Mouse (Mus musculus): ENCODE data around the gene Exo5.

DNA sequence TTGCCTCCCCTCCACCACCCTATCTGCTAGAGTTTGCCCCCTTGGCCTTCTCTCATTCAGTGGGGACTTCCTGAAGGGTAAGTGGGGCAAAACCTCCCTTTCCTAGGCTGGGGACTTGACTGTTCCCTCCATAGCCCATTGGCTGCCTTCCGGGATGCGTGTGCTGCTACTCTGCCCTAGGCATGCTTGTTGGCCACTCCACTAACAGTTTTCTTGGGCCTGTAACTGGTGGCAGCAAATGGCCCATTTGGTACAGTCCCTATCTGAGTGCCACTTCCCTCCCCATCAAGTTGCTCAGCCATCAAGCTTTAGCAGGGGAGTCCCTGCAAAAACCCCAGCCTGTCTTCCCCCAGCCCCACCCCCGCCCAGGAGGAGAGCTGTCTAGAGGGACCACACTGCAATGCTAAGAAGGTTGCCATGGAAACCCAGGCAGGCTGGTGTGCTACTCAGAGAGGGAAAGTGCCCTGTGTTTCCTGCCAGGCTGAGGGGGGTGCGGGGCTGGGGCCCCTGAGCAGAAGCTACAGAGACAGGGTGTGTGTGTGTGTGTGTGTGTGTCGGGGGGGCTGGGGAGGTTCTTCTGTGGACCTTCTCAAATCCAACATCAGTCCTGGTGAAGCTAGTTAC, 42.7 kb downstream of the Exo5 start:
- TF ChIP-seq CTCF (IDR thresholded peaks at IDR 0.05) (no peak), EP300 (IDR thresholded peaks at IDR 0.05) (no peak)

All from lung, postnatal 0 days (tissue).